In the genomic region with DNA sequence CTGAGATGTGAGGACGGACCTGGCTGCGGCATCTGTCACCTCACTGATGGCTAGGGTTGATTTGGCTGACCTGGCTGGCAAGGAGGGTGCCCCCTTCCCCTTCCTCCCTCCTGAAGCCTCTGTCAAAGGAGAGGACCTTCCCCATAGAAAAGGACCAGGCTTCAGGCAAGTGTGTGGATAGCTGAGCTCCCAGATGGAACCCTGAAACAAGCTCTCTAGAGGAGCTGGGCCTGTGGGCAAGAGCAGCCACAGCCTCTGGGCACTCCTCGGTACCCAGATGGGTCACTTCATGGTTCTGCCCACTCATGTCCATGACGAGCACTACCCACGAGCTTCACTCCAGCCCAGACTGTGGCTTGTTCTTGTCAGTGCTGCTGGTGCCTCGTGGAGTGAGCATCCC, we compare ENCODE assay signal across 12 mouse cellular contexts.
"Had no signal": no experiment of that assay in that cellular context is flagged by ENCODE, and none has a peak within 500 bp of the region (broad histone marks: within the 10 kb centered on the region; RNA-seq: fewer than 3 reads in every experiment).

No protein-coding gene starts in this region.

- H3K4me3 ChIP-seq: kidney, embryonic 15.5 days; layer of hippocampus, adult 2 months; limb, embryonic 12.5 days; midbrain, embryonic 10.5 days; myocyte; neural tube, embryonic 12.5 days had no signal

- H3K4me2 ChIP-seq: kidney, embryonic 15.5 days; limb, embryonic 12.5 days; neural tube, embryonic 12.5 days had no signal

- H3K9ac ChIP-seq: kidney, embryonic 15.5 days; limb, embryonic 12.5 days; liver, embryonic 14.5 days; neural tube, embryonic 12.5 days had no signal

- DNase-seq: lung, adult 18-20 months; midbrain, embryonic 14.5 days; retina, postnatal 1 day; right cerebral cortex, postnatal 14 days had no signal

- H3K4me1 ChIP-seq: kidney, embryonic 15.5 days; limb, embryonic 12.5 days; midbrain, embryonic 10.5 days; neural tube, embryonic 12.5 days had no signal

- ATAC-seq: intestine, embryonic 16.5 days had no signal

- H3K36me3 ChIP-seq: kidney, embryonic 15.5 days; limb, embryonic 12.5 days; midbrain, embryonic 10.5 days; neural tube, embryonic 12.5 days had no signal

- H3K9me3 ChIP-seq: kidney, embryonic 15.5 days; limb, embryonic 12.5 days; midbrain, embryonic 10.5 days; neural tube, embryonic 12.5 days had no signal

- H3K27ac ChIP-seq: kidney, embryonic 15.5 days; layer of hippocampus, adult 2 months; limb, embryonic 12.5 days; liver, embryonic 14.5 days; midbrain, embryonic 10.5 days; neural tube, embryonic 12.5 days had no signal

- H3K27me3 ChIP-seq: neural tube, embryonic 12.5 days had no signal
